Mouse (Mus musculus) adrenal gland, adult 18-20 months (tissue): ENCODE results near the gene Ms4a14. TPM values are rescaled to one million over a fixed set of nuclear protein-coding genes. Genes with fewer than 3 reads are reported as not detected.
"Not testable (repeated sequence)": the region's sequence is repeated elsewhere in the genome, so short reads cannot be mapped to it uniquely, and the experiment has no call there.

Experiments used
- DNase-seq, 2 experiments: peaks; one replicate each; pipeline ENCODE4 v3.0.0; 2021 to 2022; ENCODE audit warnings: low spot score in 2 of 2
- total RNA-seq, 2 experiments: library from RNA; stranded (reverse); gene quantifications; 1 replicate in 1 of 2; 2 replicates in 1 of 2; pipeline ENCODE4 v1.2.3; 2021

Gene Ms4a14
- total RNA-seq, 2 experiments from 2014 or later = 0.13 to 0.42 TPM

GRCm38 (mm10) chr19:11264602-11265185 lies 49.6 kb downstream of the Ms4a14 start:
- DNase-seq = no peak

GRCm38 (mm10) chr19:11263549-11263948 lies 50.7 kb downstream of the Ms4a14 start:
- no peak for DNase-seq

GRCm38 (mm10) chr19:11262932-11263331 lies 51.3 kb downstream of the Ms4a14 start:
- not testable (repeated sequence) for DNase-seq

- DNase-seq = no peak
Measured at GRCm38 (mm10) chr19:11261522-11261921, 52.7 kb downstream of the Ms4a14 start.

Other genes starting within 250 kb of the Ms4a14 start
- 1 to 10 TPM; 4.7 to 6.7 TPM for gene Ms4a8a, start 233.4 kb downstream of the Ms4a14 start, total RNA-seq
- not detected for gene 1700017D01Rik, start 183.6 kb downstream of the Ms4a14 start, total RNA-seq
- gene 1700025F22Rik, start 149.1 kb downstream of the Ms4a14 start, total RNA-seq = not detected
- gene Ms4a13, start 117.7 kb downstream of the Ms4a14 start, total RNA-seq = not detected
- not detected for gene Ms4a12, start 82.0 kb downstream of the Ms4a14 start, total RNA-seq
- under 1 TPM; 0.29 to 0.30 TPM for gene Ms4a1, start 48.2 kb downstream of the Ms4a14 start, total RNA-seq
- not detected for gene Ms4a5, start 30.6 kb downstream of the Ms4a14 start, total RNA-seq
- 1 to 10 TPM; 1.3 to 6.4 TPM for gene Ms4a7, start 21.7 kb upstream of the Ms4a14 start, total RNA-seq
- 10 to 100 TPM; 10.1 to 12.5 TPM for gene Ms4a4a, start 61.1 kb upstream of the Ms4a14 start, total RNA-seq
- gene Ms4a4c, start 90.3 kb upstream of the Ms4a14 start, total RNA-seq = 1 to 10 TPM; 1.5 to 2.9 TPM
- gene Ms4a4b, start 129.1 kb upstream of the Ms4a14 start, total RNA-seq = 1 to 10 TPM in 1 of 2 experiments, under 1 TPM in 1; 0.70 to 2.0 TPM
- gene Ms4a6c, start 154.9 kb upstream of the Ms4a14 start, total RNA-seq = 10 to 100 TPM; 14.6 to 21.3 TPM
- gene Gm8369, start 171.5 kb upstream of the Ms4a14 start, total RNA-seq = 1 to 10 TPM in 1 of 2 experiments, not detected in 1; 1.1 TPM
- gene Ms4a6b, start 202.1 kb upstream of the Ms4a14 start, total RNA-seq = 10 to 100 TPM; 13.6 to 14.8 TPM
- gene Ms4a4d, start 222.3 kb upstream of the Ms4a14 start, total RNA-seq = 1 to 10 TPM; 3.5 to 3.9 TPM